Mouse (Mus musculus) gastrocnemius, postnatal 14 days (tissue): Measurements from ENCODE around the gene Ctnnd2. TPM values are rescaled to one million over a fixed set of nuclear protein-coding genes. Genes with fewer than 3 reads are reported as not detected.

Experiments
- DNase-seq: peaks from one replicate; pipeline ENCODE4 v3.0.0; 2021; ENCODE audit warnings: mixed read lengths
- intact Hi-C: fragments of 180-260 bp; cut with DNase I; formaldehyde crosslinking; loops from one replicate; pipeline ENCODE4 v1.15.1; 2025; ENCODE audit warnings: low total_unique reads
- total RNA-seq, 2 experiments: library from RNA; stranded (reverse); gene quantifications; 2 replicates each; pipeline ENCODE4 v1.2.3; 2021

Ctnnd2 gene
- total RNA-seq, 2 experiments from 2014 or later = 0.16 TPM; not detected in 1

- intact Hi-C loops = no loop called here
- no peak for DNase-seq
Observed at GRCm38 (mm10) chr15:30682360-30683119, 510.1 kb downstream of the Ctnnd2 start.

DNA sequence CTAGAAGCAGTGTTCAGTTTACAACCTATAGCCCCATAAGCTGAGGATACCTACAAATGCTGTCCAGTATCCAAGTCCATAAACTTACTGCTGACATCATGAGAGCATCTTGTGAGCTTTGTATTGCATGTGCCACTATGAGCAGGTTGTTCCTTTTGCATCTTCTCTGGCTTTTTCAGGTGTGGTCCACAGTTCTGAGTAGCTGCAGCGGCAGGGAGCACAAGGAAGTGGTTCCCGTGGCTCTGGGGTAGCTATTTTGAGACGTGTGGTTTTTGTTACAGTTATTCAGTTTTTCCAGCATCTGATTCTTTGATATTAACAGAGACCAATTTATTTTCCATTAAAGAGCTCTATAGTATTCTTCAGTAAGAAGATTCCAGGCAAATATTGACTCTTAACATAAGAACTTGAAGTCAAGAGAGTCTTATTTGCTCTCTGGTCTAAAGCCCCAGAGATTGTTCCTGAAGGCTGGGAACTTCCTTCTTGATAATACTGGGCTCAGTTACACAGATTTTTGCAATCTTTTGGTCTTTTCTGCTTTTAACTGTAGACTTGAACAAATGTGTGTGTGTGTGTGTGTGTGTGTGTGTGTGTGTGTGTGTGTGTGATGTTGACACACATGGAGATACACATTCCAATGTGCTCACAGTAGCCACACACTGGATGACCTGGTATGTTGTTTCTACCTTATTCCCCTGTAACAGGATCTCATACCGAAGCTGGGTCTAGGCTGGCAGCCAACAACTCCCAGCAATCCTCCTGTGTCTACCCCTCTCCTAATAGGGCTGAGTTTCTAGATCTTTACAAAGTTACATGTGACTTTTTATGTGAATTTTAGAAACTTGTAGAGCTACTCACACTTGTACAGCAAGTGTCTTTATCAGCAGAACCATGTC lies 514.1 kb downstream of the Ctnnd2 start:
- no peak for DNase-seq
- intact Hi-C loops = no loop called here

- intact Hi-C loops = no loop called here
- no peak for DNase-seq
Observed at GRCm38 (mm10) chr15:30693754-30694205, 521.4 kb downstream of the Ctnnd2 start.

GRCm38 (mm10) chr15:30694286-30694685 lies 521.9 kb downstream of the Ctnnd2 start:
- intact Hi-C loops = no loop called here
- DNase-seq = no peak

DNA sequence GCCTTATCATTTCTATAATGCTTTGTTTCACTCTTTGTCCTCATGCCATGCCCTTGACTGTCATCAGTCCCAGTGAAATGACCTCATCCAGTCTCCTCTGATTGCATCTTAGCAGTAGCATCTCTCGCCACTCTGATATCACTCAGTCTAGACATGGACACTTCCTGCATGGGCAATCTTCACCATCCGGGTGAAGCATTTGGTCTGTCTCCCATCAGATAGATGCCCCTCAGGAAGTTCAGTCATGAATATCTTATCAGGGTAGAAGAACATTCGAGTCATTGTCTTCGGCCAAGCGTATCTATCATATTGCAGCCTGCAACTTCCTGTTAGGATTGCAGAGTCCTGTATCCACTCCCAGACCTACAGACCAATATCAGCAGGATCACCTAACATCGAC lies 523.5 kb downstream of the Ctnnd2 start:
- no peak for DNase-seq
- intact Hi-C loops = no loop called here

DNA sequence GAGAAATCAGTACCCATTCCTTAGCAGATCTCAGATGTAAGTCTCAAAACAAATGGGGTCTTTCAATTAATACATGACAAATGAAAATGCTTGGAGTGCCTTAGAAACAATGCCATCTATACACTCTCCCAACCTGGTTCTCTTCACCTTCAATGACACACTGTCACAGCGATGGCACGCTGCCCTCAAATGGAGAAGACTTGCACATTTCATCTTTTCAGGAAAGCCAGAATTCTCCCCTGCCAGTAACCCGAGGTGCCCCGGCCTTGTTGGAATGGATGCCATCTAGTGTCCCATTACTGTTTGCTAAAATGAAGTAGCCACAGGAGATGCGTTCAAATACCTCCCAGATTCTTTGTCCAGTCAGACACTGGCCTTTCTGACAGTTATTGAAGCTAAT lies 525.0 kb downstream of the Ctnnd2 start:
- no peak for DNase-seq
- intact Hi-C loops = no loop called here

DNA sequence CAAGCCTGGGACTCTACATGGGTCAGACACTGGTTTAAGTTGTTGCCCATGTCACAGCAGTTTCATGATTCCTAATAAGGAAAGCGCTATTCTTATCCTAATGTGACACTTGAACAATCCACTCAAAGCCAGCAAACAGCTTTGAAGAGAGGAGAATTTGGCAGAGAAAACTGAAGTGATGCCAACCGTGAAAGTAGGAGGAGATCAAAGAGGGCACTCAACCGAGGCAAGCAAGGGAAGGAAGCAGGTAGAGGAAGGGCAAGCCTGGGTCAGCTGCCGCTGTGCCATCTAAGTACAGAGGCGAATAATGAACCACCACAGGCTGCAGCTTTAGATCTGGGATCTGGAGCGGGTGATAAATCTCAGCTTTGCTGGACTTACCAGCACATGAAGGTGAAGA lies 528.4 kb downstream of the Ctnnd2 start:
- no peak for DNase-seq
- intact Hi-C loops = no loop called here

GRCm38 (mm10) chr15:30701592-30701991 lies 529.2 kb downstream of the Ctnnd2 start:
- no peak for DNase-seq
- intact Hi-C loops = no loop called here

DNA sequence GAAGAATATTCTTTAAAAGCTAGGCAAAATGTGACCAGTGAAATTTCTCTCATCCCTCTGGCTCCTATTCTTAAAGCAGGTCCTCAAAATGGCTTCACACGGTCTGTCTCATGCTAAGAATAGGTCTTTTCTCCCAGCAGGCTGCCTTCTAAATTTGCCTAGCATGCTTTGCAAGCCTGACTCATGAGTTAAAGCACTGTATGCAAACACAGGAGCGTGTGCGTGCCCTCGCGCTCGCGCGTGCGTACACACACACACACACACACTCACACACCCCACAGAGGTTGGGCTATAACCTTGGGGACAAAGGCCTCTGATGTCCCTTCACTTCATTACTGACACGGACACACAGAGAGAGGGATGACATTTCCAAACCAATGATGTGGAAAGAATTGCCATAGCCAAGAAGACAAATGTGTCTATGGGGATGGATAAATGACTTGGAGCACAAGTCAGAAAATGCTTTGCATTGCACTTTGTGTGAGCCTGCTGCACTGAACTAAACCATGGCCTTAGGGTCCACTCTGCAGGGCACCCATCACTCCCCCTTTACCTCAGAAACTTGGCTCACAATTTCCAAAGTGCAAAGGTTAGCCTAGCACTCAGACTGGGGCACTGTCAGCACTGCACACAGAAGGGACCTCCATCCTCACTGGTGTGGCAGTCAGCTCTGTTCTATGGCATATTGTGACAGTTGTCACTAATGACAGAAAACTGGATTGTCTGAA lies 536.8 kb downstream of the Ctnnd2 start:
- intact Hi-C loops = no loop called here
- DNase-seq = no peak

DNA sequence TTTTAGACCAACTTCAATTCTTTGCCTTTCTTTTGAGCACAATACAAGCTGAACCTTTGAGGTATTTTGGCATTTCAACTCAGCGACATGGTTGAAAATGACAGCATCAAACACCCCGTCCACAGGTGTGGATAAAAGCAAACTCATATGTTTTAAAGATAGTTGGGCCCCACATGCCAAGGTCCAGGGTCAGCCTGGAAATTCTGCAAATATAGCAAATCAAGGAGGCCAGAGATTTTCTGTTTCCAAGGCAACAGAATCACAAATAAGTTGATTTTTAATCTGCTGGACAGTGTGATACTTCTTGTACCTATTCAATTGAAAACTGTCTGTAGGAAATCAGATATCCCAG lies 537.3 kb downstream of the Ctnnd2 start:
- no peak for DNase-seq
- intact Hi-C loops = no loop called here

DNA sequence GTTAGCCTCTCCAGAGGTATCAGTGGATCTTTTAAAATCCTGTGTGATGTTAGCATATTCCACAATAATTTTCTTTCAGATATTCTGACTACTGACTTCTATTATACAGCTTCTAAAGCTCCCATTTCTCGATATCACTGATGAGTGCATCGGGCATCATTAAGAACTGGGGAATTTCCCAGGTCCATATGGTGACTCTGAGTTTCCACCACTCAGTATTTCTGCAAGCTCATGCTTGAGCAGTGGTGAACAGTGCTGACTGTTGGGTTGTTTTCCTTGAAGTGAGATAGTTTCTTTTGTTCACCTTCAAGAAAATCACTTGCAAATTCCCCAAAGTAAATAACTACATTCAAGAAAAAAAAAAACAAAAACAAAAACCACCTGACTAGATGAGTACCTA lies 542.4 kb downstream of the Ctnnd2 start:
- intact Hi-C loops = no loop called here
- DNase-seq = no peak

GRCm38 (mm10) chr15:30718811-30719210 lies 546.4 kb downstream of the Ctnnd2 start:
- intact Hi-C loops = no loop called here

GRCm38 (mm10) chr15:30719226-30719625 lies 546.8 kb downstream of the Ctnnd2 start:
- DNase-seq = no peak
- intact Hi-C loops = no loop called here

More at GRCm38 (mm10) chr15:30718811-30719210, 546.4 kb downstream of the Ctnnd2 start:
- DNase-seq = no peak

- intact Hi-C loops = no loop called here
- DNase-seq = no peak
Observed at GRCm38 (mm10) chr15:30721098-30721497, 548.7 kb downstream of the Ctnnd2 start.

DNA sequence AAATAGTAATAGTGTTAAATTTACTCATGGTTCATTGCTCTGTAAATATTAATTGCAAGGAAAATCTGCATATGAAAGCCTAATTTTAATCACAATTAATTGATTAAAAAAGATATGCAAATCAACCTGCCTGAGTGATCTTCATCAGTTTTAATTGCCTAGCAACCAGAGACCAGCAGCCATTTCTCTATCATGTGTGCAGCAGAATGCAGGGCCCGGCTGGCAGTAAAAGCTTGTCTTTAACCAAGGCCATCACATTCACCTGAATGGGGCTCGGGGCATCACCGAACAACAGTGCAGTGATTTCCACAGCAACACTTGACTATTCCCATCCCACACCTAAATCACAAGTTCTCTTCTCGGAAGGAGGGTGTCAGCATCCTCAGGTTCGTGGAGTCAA lies 553.7 kb downstream of the Ctnnd2 start:
- DNase-seq = no peak
- intact Hi-C loops = no loop called here

DNA sequence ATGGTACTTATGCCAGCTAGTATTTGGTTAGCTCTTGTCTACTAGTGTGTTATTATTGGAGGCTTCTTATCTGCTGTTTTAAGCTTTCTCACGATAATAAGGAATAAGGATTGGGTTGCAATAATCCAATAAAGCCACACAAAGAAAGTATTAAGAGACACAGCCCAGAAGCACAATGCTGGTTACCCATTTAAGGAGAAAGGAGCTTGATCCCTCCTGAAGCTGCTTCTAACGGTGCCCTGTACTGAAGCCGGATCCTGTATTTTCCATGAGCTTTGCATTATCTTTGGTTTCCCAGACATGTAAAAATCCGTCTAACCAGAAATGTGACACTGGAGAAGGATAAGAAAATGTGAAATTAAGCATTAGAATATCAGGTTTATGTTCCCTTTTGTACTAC lies 565.8 kb downstream of the Ctnnd2 start:
- DNase-seq = no peak
- intact Hi-C loops = no loop called here

- DNase-seq = peak; percentile 19
- intact Hi-C loops = no loop called here
Observed at GRCm38 (mm10) chr15:30740728-30741127, 568.3 kb downstream of the Ctnnd2 start.

DNA sequence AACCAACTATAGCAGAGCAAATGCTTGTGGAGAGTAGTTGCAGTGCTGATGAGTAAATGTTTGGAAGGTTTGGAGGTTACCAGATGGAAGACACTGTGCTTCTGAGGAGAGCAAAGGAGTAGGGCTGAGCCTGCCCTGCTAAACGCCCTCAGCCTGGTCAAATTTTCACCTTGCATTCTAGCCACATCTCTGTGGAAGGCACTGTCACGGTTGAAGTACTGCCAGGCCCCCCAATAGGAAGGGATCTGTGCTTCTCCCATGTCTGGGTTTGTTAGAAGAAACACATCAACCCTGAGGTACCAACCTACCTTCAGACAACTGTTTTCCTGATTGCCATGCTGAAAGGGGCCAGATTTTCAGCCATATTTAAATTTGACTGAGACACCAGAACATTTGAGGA lies 585.6 kb downstream of the Ctnnd2 start:
- intact Hi-C loops = no loop called here
- no peak for DNase-seq

GRCm38 (mm10) chr15:30762211-30762610 lies 589.8 kb downstream of the Ctnnd2 start:
- intact Hi-C loops = no loop called here
- no peak for DNase-seq

GRCm38 (mm10) chr15:30762695-30763285 lies 590.4 kb downstream of the Ctnnd2 start:
- intact Hi-C loops = no loop called here
- DNase-seq = no peak
